Mouse (Mus musculus) lung, embryonic 16.5 days (tissue): ENCODE results near the gene Klhl23. TPM values are rescaled to one million over a fixed set of nuclear protein-coding genes. Genes with fewer than 3 reads are reported as not detected.

ENCODE experiments used
- ATAC-seq: fragments of 200-750 bp; cut with Nextera tagmentation; 2 replicates; pipeline ENCODE4 v1.8.0; 2017; ENCODE audit warnings: low read depth, mild to moderate bottlenecking, moderate library complexity
- H3K27ac ChIP-seq: fragments of 300-500 bp; sonication (generic); 2 replicates; pipeline ENCODE4 v1.5.1; 2014; ENCODE audit warnings: mild to moderate bottlenecking, control low read depth, low read length
- H3K27me3 ChIP-seq: fragments of 300-500 bp; sonication (generic); 2 replicates; pipeline ENCODE4 v1.6.1; 2014; ENCODE audit warnings: low read depth, low read length, mixed read lengths; ENCODE audit not compliant: control insufficient read depth, insufficient read depth
- H3K36me3 ChIP-seq: fragments of 300-500 bp; sonication (generic); 2 replicates; pipeline ENCODE4 v1.6.1; 2014; ENCODE audit warnings: low read length; ENCODE audit not compliant: control insufficient read depth, insufficient read depth
- H3K4me1 ChIP-seq: fragments of 300-500 bp; sonication (generic); replicated peaks from 2 replicates; pipeline ENCODE4 v1.6.1; 2014; ENCODE audit warnings: low read length, mixed read lengths; ENCODE audit not compliant: control insufficient read depth, insufficient read depth
- H3K4me2 ChIP-seq: fragments of 300-500 bp; sonication (generic); 2 replicates; pipeline ENCODE4 v1.6.1; 2014; ENCODE audit warnings: low read depth, low read length, control low read depth
- H3K4me3 ChIP-seq: fragments of 300-500 bp; sonication (generic); 2 replicates; pipeline ENCODE4 v1.5.1; 2014; ENCODE audit warnings: mild to moderate bottlenecking, low read length, control low read depth
- H3K9ac ChIP-seq: fragments of 300-500 bp; sonication (generic); 2 replicates; pipeline ENCODE4 v1.6.1; 2014; ENCODE audit warnings: low read length, control low read depth
- H3K9me3 ChIP-seq: fragments of 300-500 bp; sonication (generic); 2 replicates; pipeline ENCODE4 v1.6.1; 2016; ENCODE audit warnings: low read length; ENCODE audit not compliant: control insufficient read depth
- WGBS: fragments of 180-500 bp; shearing (Covaris S2); extraction: QIAGEN DNeasy Blood & Tissue Kit; methylation state at CpG from one replicate; pipeline ENCODE4 v1.1.7; 2014; 5-methylcytosine and 5-hydroxymethylcytosine counted together
- polyA plus RNA-seq: library from polyadenylated mRNA; unstranded; fragments of >200 nt; fragmentation: Nextera tagmentation; extraction: Ambion mirVana; gene quantifications from 2 replicates; pipeline ENCODE4 v1.2.1, GENCODE M21; 2015

Klhl23 gene
- polyA plus RNA-seq, result 39.6 and 43.1 TPM in 2 replicates

DNA sequence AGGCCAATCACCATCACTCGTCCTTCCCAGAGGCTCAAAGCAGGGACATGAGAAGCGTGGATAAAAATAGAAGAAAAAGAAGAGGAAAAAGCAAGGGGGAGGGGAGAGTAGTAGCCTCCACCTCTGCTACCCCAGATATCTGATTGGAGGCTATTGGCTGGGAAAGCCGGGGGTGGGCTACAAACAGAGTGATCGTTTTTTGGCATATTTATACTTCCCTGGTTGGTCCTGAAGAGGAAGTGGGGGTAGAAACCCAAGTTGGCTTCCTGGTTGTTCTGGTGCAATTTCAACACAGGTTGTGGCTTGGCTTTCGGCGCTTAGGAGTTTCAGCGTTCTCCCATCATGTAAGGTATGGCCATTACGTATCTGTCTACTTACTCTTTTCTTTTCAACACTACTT is at the start of gene Klhl23:
Gene Klhl23 (plus strand): TSS at position 234 of the 400 bp plus-strand sequence.
- Histone ChIP-seq H3K4me2 (peak within 1 kb of the TSS; percentile 85), H3K4me3 (peak within 1 kb of the TSS; percentile 85), H3K27ac (peak within 1 kb of the TSS; percentile 94), H3K36me3 (no peaks in the 10 kb centered on the region), H3K9me3 (no peaks in the 10 kb centered on the region), H3K9ac (peak within 1 kb of the TSS; percentile 89), H3K27me3 (no peaks in the 10 kb centered on the region), H3K4me1 (peaks cover 9% of the 10 kb centered on the region)
- WGBS, result 1% methylated on average over 8 of the region's 8 CpGs
- ATAC-seq, result peak; percentile 41

- H3K9me3 ChIP-seq, result no peaks in the 10 kb centered on the region
- H3K4me3 ChIP-seq, result no peak overlapping the region
- no peak for ATAC-seq
- WGBS, result 95% methylated on average over 3 of the region's 3 CpGs
- no peaks in the 10 kb centered on the region for H3K4me1 ChIP-seq
- no peak overlapping the region for H3K27ac ChIP-seq
- no peak overlapping the region for H3K9ac ChIP-seq
- no peaks in the 10 kb centered on the region for H3K36me3 ChIP-seq
- no peak overlapping the region for H3K4me2 ChIP-seq
- H3K27me3 ChIP-seq, result no peaks in the 10 kb centered on the region
Observed at GRCm38 (mm10) chr2:69773331-69773730, 48.4 kb upstream of the Klhl23 start.

DNA sequence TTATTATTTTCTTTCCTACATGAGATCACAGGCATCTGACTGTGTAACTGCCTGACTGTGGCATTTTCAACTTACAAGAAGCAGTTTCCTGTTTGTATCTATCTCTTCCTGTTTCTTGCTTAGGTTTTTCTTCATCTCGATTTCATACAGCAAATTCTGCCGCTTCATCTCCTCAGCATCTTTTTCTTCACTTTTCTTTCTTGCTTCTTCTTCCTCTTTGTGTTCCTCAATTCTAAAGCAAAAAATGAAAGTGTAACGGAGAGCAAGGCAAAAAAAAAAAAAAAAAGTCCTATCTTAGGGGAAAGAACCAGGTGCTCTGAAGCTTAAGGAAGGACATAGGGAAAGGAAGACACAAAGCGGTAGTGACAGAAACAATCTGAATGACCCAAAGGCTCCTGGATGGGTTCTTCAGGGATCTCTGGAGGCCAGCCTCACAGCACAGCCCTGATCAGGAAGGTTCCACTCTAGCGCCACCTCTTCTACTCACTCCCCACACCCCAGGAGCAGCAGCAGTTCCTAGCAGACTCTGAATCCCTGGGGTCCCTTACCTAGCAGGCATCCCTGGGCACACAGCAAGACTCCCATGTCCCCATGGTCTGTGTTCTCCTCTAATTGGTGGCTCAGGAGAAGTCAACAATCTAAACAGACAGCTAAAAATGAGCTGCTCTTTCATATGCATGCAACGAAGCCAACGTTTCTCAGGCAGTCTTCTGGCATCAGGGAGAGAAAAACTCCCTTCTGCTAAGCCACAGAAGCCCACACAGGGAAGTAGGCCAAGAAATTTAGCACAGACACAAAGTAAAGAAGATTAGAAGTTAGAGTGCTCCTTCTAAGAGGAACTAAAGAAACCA is 43.5 kb upstream of the Klhl23 start:
- no peaks in the 10 kb centered on the region for H3K36me3 ChIP-seq
- WGBS, result 68% methylated on average over 7 of the region's 7 CpGs
- no peak for ATAC-seq

DNA sequence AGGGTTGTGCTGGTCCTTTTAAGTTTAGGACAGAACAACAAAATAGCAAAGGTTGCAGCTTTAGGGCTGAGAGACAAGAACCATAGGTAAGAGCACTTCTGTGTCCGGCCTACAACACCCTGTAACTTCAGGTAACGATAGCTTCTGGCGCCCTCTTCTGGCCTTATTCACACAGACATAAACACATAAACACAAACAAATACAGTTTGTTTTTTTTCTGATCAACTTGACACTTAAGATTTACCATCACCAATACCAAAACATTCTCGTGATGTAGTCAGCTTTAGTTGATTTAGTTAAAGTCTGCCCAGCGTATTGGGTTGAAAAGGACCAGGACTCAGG is 42.9 kb upstream of the Klhl23 start:
- Histone ChIP-seq H3K4me1 (no peaks in the 10 kb centered on the region), H3K9ac (no peak overlapping the region), H3K4me2 (no peak overlapping the region), H3K27me3 (no peaks in the 10 kb centered on the region), H3K27ac (no peak overlapping the region), H3K4me3 (no peak overlapping the region), H3K9me3 (no peaks in the 10 kb centered on the region), H3K36me3 (no peaks in the 10 kb centered on the region)
- WGBS, result 50% methylated on average over 5 of the region's 5 CpGs
- ATAC-seq, result no peak

More for the DNA sequence above, 43.5 kb upstream of the Klhl23 start:
- no peaks in the 10 kb centered on the region for H3K9me3 ChIP-seq
- no peak overlapping the region for H3K27ac ChIP-seq
- H3K4me1 ChIP-seq, result no peaks in the 10 kb centered on the region
- H3K27me3 ChIP-seq, result no peaks in the 10 kb centered on the region
- H3K9ac ChIP-seq, result no peak overlapping the region
- no peak overlapping the region for H3K4me3 ChIP-seq
- H3K4me2 ChIP-seq, result no peak overlapping the region

DNA sequence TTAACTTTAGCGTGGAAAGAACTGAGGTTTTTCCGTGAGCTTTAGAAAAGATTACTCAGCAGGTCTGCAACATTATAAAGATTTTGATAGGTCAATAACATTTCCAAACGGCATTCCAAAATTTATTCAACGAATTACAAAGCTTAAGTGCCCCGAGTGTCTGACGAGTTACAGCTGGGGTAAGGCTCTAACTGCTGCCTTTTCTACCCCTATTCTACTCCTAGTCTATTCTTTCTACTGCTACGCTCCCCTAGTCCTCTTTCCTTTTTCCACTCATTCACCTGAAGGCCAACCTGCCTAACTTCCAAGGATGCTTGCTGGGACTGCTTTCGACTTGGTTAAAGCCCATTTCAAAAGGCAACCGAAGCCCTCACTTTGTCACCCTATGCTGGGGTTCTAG is 32.8 kb upstream of the Klhl23 start:
- Histone ChIP-seq H3K27me3 (no peaks in the 10 kb centered on the region), H3K9ac (peak overlapping the region; percentile 89), H3K9me3 (no peaks in the 10 kb centered on the region), H3K4me2 (peak overlapping the region; percentile 91), H3K27ac (peak overlapping the region; percentile 78), H3K36me3 (peaks cover 5% of the 10 kb centered on the region; the same call in 1 of the 2 replicates), H3K4me1 (peaks cover 8% of the 10 kb centered on the region; the same call in 1 of the 2 replicates), H3K4me3 (peak overlapping the region; percentile 86)
- peak; percentile 23 for ATAC-seq
- WGBS, result 17% methylated on average over 9 of the region's 9 CpGs

- 1% methylated on average over 48 of the region's 48 CpGs for WGBS
- peak within 1 kb of the TSS; percentile 91 for H3K4me2 ChIP-seq
- peaks cover 5% of the 10 kb centered on the region; the same call in 1 of the 2 replicates for H3K36me3 ChIP-seq
- no peaks in the 10 kb centered on the region for H3K9me3 ChIP-seq
- ATAC-seq, result peak; percentile 98
- peak within 1 kb of the TSS; percentile 89 for H3K9ac ChIP-seq
- H3K27ac ChIP-seq, result peak within 1 kb of the TSS; percentile 78
- peak within 1 kb of the TSS; percentile 86 for H3K4me3 ChIP-seq
- H3K27me3 ChIP-seq, result no peaks in the 10 kb centered on the region
- H3K4me1 ChIP-seq, result peaks cover 8% of the 10 kb centered on the region; the same call in 1 of the 2 replicates
Observed at GRCm38 (mm10) chr2:69789429-69790069, 32.2 kb upstream of the Klhl23 start, which contains the start of the genes Ccdc173 and Phospho2. TSS of gene Ccdc173 (minus strand) at chr2:69789575. TSS of gene Phospho2 (plus strand) at chr2:69789623.

DNA sequence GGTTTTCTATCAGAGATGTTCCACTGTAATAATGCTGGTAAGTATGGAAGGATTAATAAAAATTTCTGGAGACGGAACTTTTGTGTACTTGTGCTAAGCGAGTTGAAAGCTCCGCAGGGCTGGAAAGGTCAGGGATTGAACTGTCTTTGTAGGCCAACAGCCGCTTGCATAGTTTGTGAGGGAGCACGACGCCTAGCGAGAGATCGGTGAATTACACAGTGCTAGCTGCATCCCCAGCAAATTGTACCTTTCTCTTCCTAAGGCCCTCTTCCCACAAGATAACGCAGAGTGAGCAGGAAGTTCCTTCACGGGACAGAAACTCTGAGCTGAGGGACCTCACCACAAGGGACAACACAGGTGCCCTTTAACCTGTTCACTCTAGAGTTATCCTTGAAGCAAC is 31.5 kb upstream of the Klhl23 start:
- WGBS, result 2% methylated on average over 10 of the region's 10 CpGs
- H3K9me3 ChIP-seq, result no peaks in the 10 kb centered on the region
- peak overlapping the region; percentile 89 for H3K9ac ChIP-seq
- no peaks in the 10 kb centered on the region for H3K27me3 ChIP-seq
- H3K27ac ChIP-seq, result peak overlapping the region; percentile 78; the same call in 1 of the 2 replicates
- peak overlapping the region; percentile 86 for H3K4me3 ChIP-seq
- ATAC-seq, result peak; percentile 44; the same call in 1 of the 2 replicates
- H3K36me3 ChIP-seq, result peaks cover 7% of the 10 kb centered on the region
- H3K4me1 ChIP-seq, result peaks cover 8% of the 10 kb centered on the region; the same call in 1 of the 2 replicates
- peak overlapping the region; percentile 91 for H3K4me2 ChIP-seq

GRCm38 (mm10) chr2:69790722-69791121 is 31.0 kb upstream of the Klhl23 start:
- Histone ChIP-seq H3K27me3 (no peaks in the 10 kb centered on the region), H3K9me3 (no peaks in the 10 kb centered on the region), H3K4me1 (peaks cover 8% of the 10 kb centered on the region; the same call in 1 of the 2 replicates), H3K4me3 (peak overlapping the region; percentile 86; the same call in 1 of the 2 replicates), H3K4me2 (peak overlapping the region; percentile 91; the same call in 1 of the 2 replicates), H3K36me3 (peaks cover 12% of the 10 kb centered on the region), H3K9ac (no peak overlapping the region), H3K27ac (no peak overlapping the region)
- WGBS, result 58% methylated on average over 4 of the region's 4 CpGs
- no peak for ATAC-seq

GRCm38 (mm10) chr2:69802911-69803312 is 18.8 kb upstream of the Klhl23 start:
- H3K9me3 ChIP-seq, result no peaks in the 10 kb centered on the region
- no peaks in the 10 kb centered on the region for H3K27me3 ChIP-seq
- 0 out of 2 replicates have a peak overlapping the region, but pooled peaks have one; percentile 15 for H3K9ac ChIP-seq
- H3K27ac ChIP-seq, result no peak overlapping the region
- H3K4me2 ChIP-seq, result no peak overlapping the region
- no peaks in the 10 kb centered on the region for H3K4me1 ChIP-seq
- 58% methylated on average over 5 of the region's 5 CpGs for WGBS
- no peak overlapping the region for H3K4me3 ChIP-seq
- no peaks in the 10 kb centered on the region for H3K36me3 ChIP-seq
- peak; percentile 78 for ATAC-seq
